Mouse (Mus musculus) CH12.LX (cell line): ENCODE measurements around the gene Naa80. TPM values are rescaled to one million over a fixed set of nuclear protein-coding genes. Genes with fewer than 3 reads are reported as not detected.

ENCODE experiments used
- DNase-seq: peaks from one replicate; pipeline ENCODE4 v3.0.0-alpha.2; 2013; ENCODE audit errors: extremely low read depth
- H3K27ac ChIP-seq: 2 replicates; pipeline ENCODE4 v1.5.1; 2012; ENCODE audit warnings: low read depth, mild to moderate bottlenecking, control low read depth, moderate library complexity; ENCODE audit not compliant: insufficient read depth
- H3K27me3 ChIP-seq: replicated peaks from 2 replicates; pipeline ENCODE3; 2012; ENCODE audit warnings: inconsistent platforms
- H3K36me3 ChIP-seq, 2 experiments: replicated peaks in 1 of 2; 2 replicates each; pipeline versions ENCODE3 to v1.6.1; 2012; ENCODE audit warnings: inconsistent platforms in 1 of 2, low read length in 1 of 2, mild to moderate bottlenecking in 1 of 2, mixed read lengths in 1 of 2, moderate library complexity in 1 of 2; ENCODE audit not compliant: control insufficient read depth in 1 of 2, insufficient read depth in 1 of 2
- H3K4me1 ChIP-seq, 2 experiments: 2 replicates each; pipeline ENCODE4 v1.6.1; 2012; ENCODE audit warnings: inconsistent platforms in 1 of 2, moderate library complexity in 1 of 2; ENCODE audit not compliant: insufficient read depth in 2 of 2, control insufficient read depth in 1 of 2
- H3K4me2 ChIP-seq: 2 replicates; pipeline ENCODE4 v1.6.1; 2012; ENCODE audit warnings: low read depth, mild to moderate bottlenecking, control low read depth; ENCODE audit not compliant: poor library complexity, insufficient read depth, severe bottlenecking
- H3K4me3 ChIP-seq, 3 experiments: fragments of 150-350 bp in 1 of 3; sonication (generic) in 1 of 3; replicated peaks in 1 of 3; 2 replicates each; pipeline versions ENCODE3 to v1.5.1; 2011 to 2012; ENCODE audit warnings: low read depth in 2 of 3, low read length in 2 of 3, mild to moderate bottlenecking in 2 of 3, moderate library complexity in 2 of 3, control low read depth in 1 of 3, improper control_type of control experiment in 1 of 3, inconsistent platforms in 1 of 3, mixed read lengths in 1 of 3; ENCODE audit not compliant: poor library complexity in 1 of 3
- H3K79me2 ChIP-seq: replicated peaks from 2 replicates; pipeline ENCODE4 v1.6.1; 2012; ENCODE audit warnings: mild to moderate bottlenecking, moderate library complexity; ENCODE audit not compliant: control insufficient read depth, poor library complexity, insufficient read depth, severe bottlenecking; ENCODE audit errors: extremely low read depth
- H3K9ac ChIP-seq: 2 replicates; pipeline ENCODE4 v1.6.1; 2012; ENCODE audit warnings: low read depth, mild to moderate bottlenecking, control low read depth, moderate library complexity; ENCODE audit not compliant: insufficient read depth
- H3K9me3 ChIP-seq: replicated peaks from 2 replicates; pipeline ENCODE3; 2012; ENCODE audit warnings: low read length, inconsistent platforms, mixed read lengths
- BHLHE40 ChIP-seq: IDR thresholded peaks from 2 replicates; pipeline ENCODE4 v1.6.1; 2011; ENCODE audit warnings: mild to moderate bottlenecking, low read depth, low read length, improper control_type of control experiment
- CHD1 ChIP-seq: IDR thresholded peaks from 2 replicates; pipeline ENCODE4 v1.6.1; 2012; ENCODE audit warnings: low read depth, low read length, improper control_type of control experiment, inconsistent platforms
- CHD2 ChIP-seq: IDR thresholded peaks from 2 replicates; pipeline ENCODE4 v1.6.1; 2011; ENCODE audit warnings: low read length, improper control_type of control experiment
- CTCF ChIP-seq, 2 experiments: IDR thresholded peaks in 1 of 2; conservative IDR thresholded peaks in 1 of 2; 2 replicates each; pipeline ENCODE4 v1.5.1; 2011 to 2012; ENCODE audit warnings: low read depth in 2 of 2, low read length in 2 of 2, improper control_type of control experiment in 1 of 2, inconsistent platforms in 1 of 2, mild to moderate bottlenecking in 1 of 2, moderate library complexity in 1 of 2
- E2F4 ChIP-seq: IDR thresholded peaks from 2 replicates; pipeline ENCODE4 v1.6.1; 2011; ENCODE audit warnings: low read depth, low read length, improper control_type of control experiment; ENCODE audit not compliant: insufficient replicate concordance
- ELF1 ChIP-seq: IDR thresholded peaks from 2 replicates; pipeline ENCODE4 v1.6.1; 2014; ENCODE audit warnings: low read depth, mild to moderate bottlenecking, inconsistent platforms, low read length, improper control_type of control experiment
- EP300 ChIP-seq: IDR thresholded peaks from 2 replicates; pipeline ENCODE4 v1.6.1; 2011; ENCODE audit warnings: low read length, improper control_type of control experiment
- HCFC1 ChIP-seq: IDR thresholded peaks from 2 replicates; pipeline ENCODE4 v1.6.1; 2012; ENCODE audit warnings: low read depth, mild to moderate bottlenecking, inconsistent platforms, low read length, improper control_type of control experiment
- IRF4 ChIP-seq: IDR thresholded peaks from 2 replicates; pipeline ENCODE4 v1.6.1; 2014; ENCODE audit warnings: low read depth, mild to moderate bottlenecking, inconsistent platforms, low read length, improper control_type of control experiment
- JUN ChIP-seq: IDR thresholded peaks from 2 replicates; pipeline ENCODE4 v1.6.1; 2011; ENCODE audit warnings: low read depth, mild to moderate bottlenecking, low read length, improper control_type of control experiment, moderate library complexity; ENCODE audit not compliant: insufficient read depth
- JUND ChIP-seq: conservative IDR thresholded peaks from 2 replicates; pipeline ENCODE4 v1.6.1; 2011; ENCODE audit warnings: low read depth, low read length, improper control_type of control experiment
- KAT2A ChIP-seq: IDR thresholded peaks from 2 replicates; pipeline ENCODE4 v1.6.1; 2012; ENCODE audit warnings: low read length, improper control_type of control experiment, inconsistent platforms; ENCODE audit not compliant: insufficient replicate concordance
- MAZ ChIP-seq: IDR thresholded peaks from 2 replicates; pipeline ENCODE4 v1.6.1; 2012; ENCODE audit warnings: low read depth, mild to moderate bottlenecking, inconsistent platforms, low read length, improper control_type of control experiment, moderate library complexity
- MEF2A ChIP-seq: IDR thresholded peaks from 2 replicates; pipeline ENCODE4 v1.6.1; 2014; ENCODE audit warnings: low read depth, mild to moderate bottlenecking, inconsistent platforms, low read length, improper control_type of control experiment, borderline replicate concordance
- MXI1 ChIP-seq: IDR thresholded peaks from 2 replicates; pipeline ENCODE4 v1.6.1; 2011; ENCODE audit warnings: mild to moderate bottlenecking, low read depth, low read length, improper control_type of control experiment
- MYC ChIP-seq: IDR thresholded peaks from 2 replicates; pipeline ENCODE4 v1.6.1; 2011; ENCODE audit warnings: low read depth, mild to moderate bottlenecking, improper control_type of control experiment, low read length
- NELFE ChIP-seq: IDR thresholded peaks from 2 replicates; pipeline ENCODE4 v1.6.1; 2011; ENCODE audit warnings: low read depth, low read length, improper control_type of control experiment
- NRF1 ChIP-seq: IDR thresholded peaks from 2 replicates; pipeline ENCODE4 v1.6.1; 2014; ENCODE audit warnings: low read depth, mild to moderate bottlenecking, inconsistent platforms, low read length, improper control_type of control experiment, moderate library complexity
- PAX5 ChIP-seq: IDR thresholded peaks from 2 replicates; pipeline ENCODE4 v1.6.1; 2012; ENCODE audit warnings: low read length, inconsistent platforms, mixed read lengths
- POLR2A ChIP-seq: IDR thresholded peaks from 2 replicates; pipeline ENCODE4 v1.6.1; 2011; ENCODE audit warnings: low read depth, mild to moderate bottlenecking, improper control_type of control experiment, low read length
- POLR2AphosphoS2 ChIP-seq: IDR thresholded peaks from 2 replicates; pipeline ENCODE4 v1.6.1; 2011; ENCODE audit warnings: low read depth, low read length, improper control_type of control experiment
- RAD21 ChIP-seq: IDR thresholded peaks from 2 replicates; pipeline ENCODE4 v1.6.1; 2011; ENCODE audit warnings: low read depth, mild to moderate bottlenecking, low read length, improper control_type of control experiment, moderate library complexity
- RCOR1 ChIP-seq: conservative IDR thresholded peaks from 2 replicates; pipeline ENCODE4 v1.6.1; 2012; ENCODE audit warnings: low read depth, mild to moderate bottlenecking, inconsistent platforms, low read length, improper control_type of control experiment
- SIN3A ChIP-seq: IDR thresholded peaks from 2 replicates; pipeline ENCODE4 v1.6.1; 2012; ENCODE audit warnings: low read length, improper control_type of control experiment, inconsistent platforms
- SMC3 ChIP-seq: IDR thresholded peaks from 2 replicates; pipeline ENCODE4 v1.6.1; 2011; ENCODE audit warnings: low read depth, low read length, improper control_type of control experiment
- TCF12 ChIP-seq: IDR thresholded peaks from 2 replicates; pipeline ENCODE4 v1.6.1; 2014; ENCODE audit warnings: low read depth, mild to moderate bottlenecking, inconsistent platforms, low read length, improper control_type of control experiment
- UBTF ChIP-seq: IDR thresholded peaks from 2 replicates; pipeline ENCODE4 v1.6.1; 2012; ENCODE audit warnings: low read depth, mild to moderate bottlenecking, inconsistent platforms, low read length, improper control_type of control experiment, moderate library complexity
- USF1 ChIP-seq: IDR thresholded peaks from 2 replicates; pipeline ENCODE4 v1.6.1; 2014; ENCODE audit warnings: low read depth, mild to moderate bottlenecking, inconsistent platforms, low read length, improper control_type of control experiment
- USF2 ChIP-seq: conservative IDR thresholded peaks from 2 replicates; pipeline ENCODE4 v1.6.1; 2011; ENCODE audit warnings: low read depth, low read length, improper control_type of control experiment
- ZC3H11A ChIP-seq: IDR thresholded peaks from 2 replicates; pipeline ENCODE4 v1.6.1; 2012; ENCODE audit warnings: low read depth, mild to moderate bottlenecking, inconsistent platforms, low read length, improper control_type of control experiment
- ZKSCAN1 ChIP-seq: IDR thresholded peaks from 2 replicates; pipeline ENCODE4 v1.6.1; 2012; ENCODE audit warnings: low read depth, inconsistent platforms, low read length, improper control_type of control experiment, borderline replicate concordance
- ZNF384 ChIP-seq: IDR thresholded peaks from 2 replicates; pipeline ENCODE4 v1.6.1; 2012; ENCODE audit warnings: low read depth, low read length, improper control_type of control experiment, inconsistent platforms
- dilution Hi-C: fragments of 300-500 bp; cut with MboI; formaldehyde crosslinking; loops from 2 replicates; pipeline ENCODE4 v1.14.3; 2020; ENCODE audit warnings: low sequenced_read_pairs; ENCODE audit not compliant: extremely low pct_unique_long_range_greater_than_20kb, extremely low pct_ligation_motif_present
- in situ Hi-C: fragments of 300-500 bp; cut with MboI; formaldehyde crosslinking; loops from 3 replicates; pipeline ENCODE4 v1.14.3; 2019; ENCODE audit warnings: low sequenced_read_pairs, low pct_ligation_motif_present, low pct_unique_long_range_greater_than_20kb, mixed read lengths
- polyA plus RNA-seq: library from polyadenylated mRNA; unstranded; fragments of >175 nt; gene quantifications from 2 replicates; pipeline ENCODE4 v1.2.1, GENCODE M21; 2012; ENCODE audit warnings: low read depth; ENCODE audit not compliant: insufficient read length
- total RNA-seq, 2 experiments: library from RNA; depleted of rRNA; stranded (reverse); fragments of 300-350 nt in 1 of 2; fragments of >200 nt in 1 of 2; gene quantifications; 2 replicates each; pipeline ENCODE4 v1.2.3; 2012 to 2014

Gene Naa80
- total and polyA plus RNA-seq, 3 experiments, result 1.7 to 9.3 (median 4.8) TPM

- H3K9ac ChIP-seq, result no peak overlapping the region
- dilution Hi-C loops, result no loop called here
- no peaks in the 10 kb centered on the region for H3K27me3 ChIP-seq
- no peak overlapping the region for H3K27ac ChIP-seq
- TF ChIP-seq POLR2A (no peak), SMC3 (no peak), E2F4 (no peak), MXI1 (no peak), MYC (no peak), HCFC1 (no peak), NELFE (no peak), USF1 (no peak)
- no peaks in the 10 kb centered on the region for H3K9me3 ChIP-seq
- peaks cover 27 to 48% of the 10 kb centered on the region in 2 experiments for H3K4me1 ChIP-seq
- peaks cover 4 to 54% of the 10 kb centered on the region in 2 experiments for H3K36me3 ChIP-seq
- no peak overlapping the region for H3K4me2 ChIP-seq
- no peak for DNase-seq
- in situ Hi-C loops, result no loop called here
- no peak overlapping the region for H3K4me3 ChIP-seq
- no peaks in the 10 kb centered on the region for H3K79me2 ChIP-seq
These were observed 22.6 kb downstream of the Naa80 start for GRCm38 (mm10) chr9:107601275-107601674.

GRCm38 (mm10) chr9:107602068-107602648 lies 23.5 kb downstream of the Naa80 start:
- in situ Hi-C loops, result no loop called here
- Histone ChIP-seq H3K4me1 (peaks cover 27 to 52% of the 10 kb centered on the region in 2 experiments), H3K36me3 (peaks cover 4 to 45% of the 10 kb centered on the region in 2 experiments), H3K4me3 (no peak overlapping the region), H3K27ac (no peak overlapping the region), H3K79me2 (no peaks in the 10 kb centered on the region), H3K9ac (peak overlapping the region; percentile 16; the same call in 1 of the 2 replicates), H3K4me2 (0 out of 2 replicates have a peak overlapping the region, but pooled peaks have one; percentile 0), H3K9me3 (no peaks in the 10 kb centered on the region), H3K27me3 (no peaks in the 10 kb centered on the region)
- dilution Hi-C loops, result no loop called here
- peak; percentile 84 for DNase-seq
- peak; percentile 37; the same call in 1 of the 2 replicates for TF ChIP-seq HCFC1
- no peak for TF ChIP-seq EP300
- peak; percentile 99 for TF ChIP-seq RAD21
- TF ChIP-seq CHD2, result no peak
- no peak for TF ChIP-seq RCOR1
- TF ChIP-seq ZC3H11A, result peak; percentile 92
- peak; percentile 73 for TF ChIP-seq MYC
- TF ChIP-seq SIN3A, result 0 out of 2 replicates have a peak, but pooled peaks have one; percentile 61
- no peak for TF ChIP-seq PAX5
- peak; percentile 98 for TF ChIP-seq SMC3
- no peak for TF ChIP-seq POLR2AphosphoS2
- peak; percentile 58 for TF ChIP-seq ELF1
- no peak; the same call in 1 of the 2 replicates for TF ChIP-seq NELFE
- TF ChIP-seq ZNF384, result no peak
- TF ChIP-seq KAT2A, result no peak
- TF ChIP-seq BHLHE40, result peak; percentile 52; the same call in 1 of the 2 replicates
- TF ChIP-seq MAZ, result no peak
- no peak for TF ChIP-seq USF1
- TF ChIP-seq MEF2A, result peak; percentile 49; the same call in 1 of the 2 replicates
- peak; percentile 94 to 99 for TF ChIP-seq CTCF (conservative IDR thresholded peaks at IDR 0.05 in 1 of 2, IDR thresholded peaks at IDR 0.05 in 1 of 2; ENCODE audit: low read depth in 2 of 2, low read length in 2 of 2)
- no peak for TF ChIP-seq USF2
- peak; percentile 19; the same call in 1 of the 2 replicates for TF ChIP-seq MXI1
- TF ChIP-seq TCF12, result peak; percentile 58
- TF ChIP-seq JUND, result 0 out of 2 replicates have a peak, but pooled peaks have one; percentile 14
- no peak for TF ChIP-seq CHD1
- TF ChIP-seq IRF4, result peak; percentile 74
- no peak for TF ChIP-seq UBTF
- TF ChIP-seq ZKSCAN1, result no peak
- TF ChIP-seq POLR2A, result peak; percentile 33; the same call in 1 of the 2 replicates
- no peak for TF ChIP-seq JUN
- peak; percentile 48; the same call in 1 of the 2 replicates for TF ChIP-seq NRF1
